Mouse (Mus musculus) MN1 (cell line): Measurements from ENCODE around the gene Srpk2.
"Not testable (repeated sequence)": the region's sequence is repeated elsewhere in the genome, so short reads cannot be mapped to it uniquely, and the experiment has no call there.

Source experiments
- DNase-seq: peaks from one replicate; pipeline ENCODE4 v3.0.0-alpha.2; 2016; ENCODE audit warnings: low spot score

The Srpk2 gene

DNA sequence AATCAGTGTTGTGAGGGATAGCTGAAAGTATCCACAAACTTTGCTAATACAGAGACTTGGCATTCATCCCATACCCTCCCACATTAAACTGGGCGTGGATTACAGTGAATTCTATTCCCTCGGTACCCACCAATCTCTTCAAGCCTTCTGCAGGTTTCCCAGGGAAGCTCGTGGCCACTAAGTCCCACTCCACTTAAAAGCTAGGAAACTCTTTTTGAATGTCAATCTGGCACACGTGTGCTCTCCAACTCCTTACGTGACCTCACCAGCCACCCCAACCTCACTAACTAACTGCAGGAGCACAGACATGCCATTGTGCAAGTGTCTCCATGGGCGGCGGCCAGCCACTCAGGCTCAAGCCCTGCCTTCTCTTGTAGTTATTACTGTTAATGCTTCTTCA, 12.3 kb downstream of the Srpk2 start:
- no peak for DNase-seq

DNA sequence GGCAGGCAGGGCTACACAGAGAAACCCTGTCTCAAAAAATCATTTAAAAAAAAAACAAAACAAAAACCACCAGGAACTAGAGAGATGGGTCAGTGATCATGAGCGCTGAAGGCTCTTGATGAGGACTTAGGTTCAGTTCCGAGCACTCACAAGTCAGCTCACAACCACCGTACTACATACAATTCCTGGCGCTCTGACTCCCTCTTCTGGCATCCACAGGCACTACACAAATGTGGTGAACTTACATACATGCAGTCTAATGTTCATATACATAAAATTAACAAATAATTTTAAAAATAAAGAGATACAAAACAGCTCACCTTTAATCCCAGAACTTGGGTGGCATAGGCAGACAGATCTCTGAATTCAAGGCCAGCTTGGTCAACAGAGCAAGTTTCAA, 13.5 kb downstream of the Srpk2 start:
- DNase-seq: no peak

DNA sequence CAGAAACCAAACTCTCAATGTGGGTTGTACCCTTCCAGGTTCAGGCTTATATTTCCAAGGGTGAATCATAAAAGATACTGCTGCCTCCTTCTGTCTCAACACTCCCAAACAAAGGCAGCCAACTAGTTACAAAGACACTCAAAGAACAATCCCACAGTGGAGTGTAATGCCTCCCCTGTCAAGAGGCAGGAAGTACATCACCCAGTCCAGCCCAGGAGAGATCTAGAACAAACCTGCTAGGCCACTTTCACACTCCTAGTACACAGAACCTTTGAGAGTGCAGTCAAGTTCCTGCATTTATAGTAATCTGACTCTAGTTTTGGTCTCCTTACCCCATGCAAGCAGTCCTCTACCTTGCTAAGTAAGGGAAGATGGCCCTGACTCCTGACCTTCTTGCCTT, 18.5 kb downstream of the Srpk2 start:
- DNase-seq: no peak

DNA sequence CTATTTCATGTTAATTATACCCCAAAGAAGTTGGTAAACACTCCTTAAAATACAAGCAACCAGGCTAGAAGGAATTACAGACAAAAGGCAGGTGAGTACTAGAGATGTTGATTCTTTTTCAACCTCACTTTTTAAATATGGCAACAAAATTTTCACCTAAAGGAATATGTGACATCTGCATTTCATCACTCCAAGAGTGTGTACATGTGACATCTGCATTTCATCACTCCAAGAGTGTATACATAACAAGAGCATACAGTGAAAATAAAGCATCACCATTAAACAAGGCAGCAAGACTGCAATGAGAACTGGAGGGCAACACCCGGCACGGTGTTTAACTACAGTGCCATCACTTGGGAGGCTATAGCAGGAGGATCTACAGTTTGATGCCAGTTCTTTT, 23.2 kb downstream of the Srpk2 start:
- no peak for DNase-seq

DNA sequence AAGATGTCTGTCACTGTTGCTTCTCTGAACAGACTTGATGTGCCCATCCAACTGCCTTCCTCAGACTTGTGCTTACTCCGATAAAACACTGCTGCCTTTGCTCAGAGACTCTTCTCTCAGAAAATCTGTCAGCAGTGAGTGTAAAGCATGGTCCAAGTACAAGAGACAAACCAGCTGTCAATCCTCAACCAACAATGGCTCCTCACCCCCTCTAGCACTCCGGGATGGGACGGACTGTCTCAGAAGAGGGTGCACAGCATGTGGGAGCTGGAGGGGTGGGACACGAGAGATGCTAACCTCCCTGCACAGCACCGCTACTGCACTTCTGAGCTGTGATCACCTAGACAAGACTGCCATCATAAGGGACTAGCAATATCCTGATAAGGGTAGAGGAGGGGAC, 26.4 kb downstream of the Srpk2 start:
- DNase-seq: no peak

DNA sequence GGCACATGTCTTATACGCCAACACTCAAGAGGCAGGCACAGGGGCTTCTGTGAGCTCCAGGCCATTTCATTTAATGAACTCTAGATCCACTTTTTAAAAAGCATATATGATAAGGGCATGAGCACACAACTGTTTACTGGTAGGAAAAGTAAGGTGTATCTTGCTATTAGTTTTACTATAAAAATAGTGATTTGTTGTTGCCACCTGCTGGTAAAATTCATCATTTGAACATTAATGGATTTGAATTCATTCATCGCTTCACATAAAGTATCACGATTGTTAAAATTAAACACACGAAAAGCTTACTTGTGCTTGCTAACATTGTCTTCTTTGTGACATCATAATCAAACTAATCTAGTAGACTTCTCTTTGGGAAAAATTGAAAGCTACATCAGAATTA, 27.8 kb downstream of the Srpk2 start:
- no peak for DNase-seq

DNA sequence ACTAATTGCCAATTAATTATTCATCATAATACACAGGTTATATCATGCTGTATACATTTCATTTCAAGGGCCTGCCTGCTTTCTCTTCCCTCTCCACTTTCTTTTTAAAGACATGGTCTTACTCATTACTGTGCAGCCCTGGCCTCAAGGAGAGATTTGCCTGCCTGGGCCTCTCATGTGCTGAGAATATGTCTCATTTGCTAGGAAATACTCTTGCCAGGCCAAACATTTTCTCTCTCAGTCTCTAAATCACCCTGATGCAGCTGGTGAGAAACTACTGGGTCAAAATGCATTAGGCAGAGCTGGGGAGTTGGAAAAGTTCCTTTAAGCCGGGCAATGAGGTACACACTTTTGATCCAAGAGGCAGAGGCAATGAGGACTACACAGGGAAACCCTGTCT, 29.4 kb downstream of the Srpk2 start:
- no peak for DNase-seq

DNA sequence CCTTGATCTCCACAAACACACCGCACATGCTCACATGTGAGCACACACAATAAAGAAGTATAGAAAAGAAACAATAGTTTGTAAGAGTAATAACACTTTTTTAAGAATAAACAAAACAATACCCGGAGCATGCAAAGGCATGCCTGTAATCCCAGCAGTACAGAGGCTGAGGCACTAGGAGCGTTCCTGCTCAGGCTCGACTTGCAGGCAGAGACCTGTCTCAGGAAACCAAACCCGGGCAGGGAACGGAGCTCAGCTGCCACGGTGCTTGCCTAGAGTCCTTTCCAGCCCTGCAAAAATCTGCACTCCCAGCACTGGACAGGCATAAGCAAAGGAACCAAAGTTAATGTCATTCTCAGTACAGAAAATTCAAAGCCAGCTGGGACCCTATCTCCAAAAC, 32.1 kb downstream of the Srpk2 start:
- no peak for DNase-seq

DNA sequence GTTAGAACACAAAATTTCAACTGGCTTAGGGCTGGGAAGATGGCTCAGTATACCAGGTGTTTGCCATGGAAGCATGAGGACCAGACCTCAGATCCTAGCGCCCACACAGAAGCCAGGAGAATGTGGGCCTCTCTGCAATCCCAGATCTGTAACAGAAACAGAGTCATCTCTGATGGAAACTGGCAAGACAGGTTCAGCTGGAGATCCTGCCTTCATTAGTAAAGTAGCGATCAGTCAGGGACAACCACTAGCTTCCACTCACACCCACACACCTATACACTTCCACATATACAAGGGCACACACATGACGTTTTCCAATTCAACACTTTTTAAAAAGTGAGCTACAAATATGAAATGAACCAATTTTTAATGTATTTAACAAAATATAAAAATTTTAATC, 32.6 kb downstream of the Srpk2 start:
- DNase-seq: no peak

DNA sequence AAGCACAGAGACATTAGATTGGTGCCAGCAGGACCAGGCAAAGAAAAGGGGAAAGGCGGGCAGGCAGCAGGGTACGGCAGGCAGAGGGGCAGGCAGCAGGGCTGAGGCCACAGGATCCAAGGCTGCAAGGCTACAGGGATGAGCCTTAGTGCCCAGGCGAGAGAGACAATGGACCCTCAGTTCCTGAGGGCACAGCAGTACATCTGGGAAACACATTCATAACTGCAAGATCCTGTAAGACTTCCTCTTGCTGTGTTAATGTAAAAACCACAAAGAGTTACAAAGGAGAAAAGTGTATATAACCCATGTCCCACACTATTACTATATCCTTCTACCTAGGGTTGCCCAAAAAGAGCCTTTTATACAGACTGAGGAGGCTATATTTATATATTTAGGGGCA, 33.9 kb downstream of the Srpk2 start:
- no peak for DNase-seq

DNA sequence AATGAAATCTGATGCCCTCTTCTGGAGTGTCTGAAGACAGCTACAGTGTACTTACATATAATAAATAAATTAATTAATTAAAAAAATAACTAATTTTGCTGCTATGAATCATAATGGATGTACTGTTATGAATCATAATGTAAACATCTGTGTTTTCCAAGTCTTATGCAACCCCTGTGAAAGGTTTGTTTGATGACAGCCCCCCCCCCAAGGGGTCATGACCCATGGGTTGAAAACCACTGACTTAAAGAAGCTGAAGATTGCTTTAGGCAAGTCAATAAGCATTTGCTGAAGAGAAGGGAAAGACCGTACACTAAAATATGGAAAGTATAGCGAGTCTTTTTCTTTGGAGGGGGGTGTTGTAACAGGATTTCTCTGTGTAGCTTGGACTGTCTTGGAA, 35.2 kb downstream of the Srpk2 start:
- no peak for DNase-seq

DNA sequence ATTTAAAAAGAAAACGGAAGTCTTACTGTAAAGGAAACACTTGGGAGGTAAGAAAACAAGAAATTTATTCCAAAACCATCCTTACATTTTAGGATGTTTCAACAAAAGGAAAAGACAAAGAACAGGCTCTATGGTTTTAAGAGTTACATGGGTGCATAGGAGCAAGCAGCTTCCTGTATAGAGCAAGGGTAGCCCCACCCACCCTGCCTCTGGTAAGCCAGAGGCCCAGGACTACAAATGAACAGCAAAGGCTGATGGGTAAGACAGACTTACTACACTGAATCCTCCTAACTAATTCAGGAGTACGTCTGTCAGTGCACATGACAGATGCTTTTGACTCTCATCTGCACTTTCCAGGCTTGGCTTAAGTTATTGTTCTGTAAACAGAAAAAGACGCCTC, 38.7 kb downstream of the Srpk2 start:
- DNase-seq: no peak

DNA sequence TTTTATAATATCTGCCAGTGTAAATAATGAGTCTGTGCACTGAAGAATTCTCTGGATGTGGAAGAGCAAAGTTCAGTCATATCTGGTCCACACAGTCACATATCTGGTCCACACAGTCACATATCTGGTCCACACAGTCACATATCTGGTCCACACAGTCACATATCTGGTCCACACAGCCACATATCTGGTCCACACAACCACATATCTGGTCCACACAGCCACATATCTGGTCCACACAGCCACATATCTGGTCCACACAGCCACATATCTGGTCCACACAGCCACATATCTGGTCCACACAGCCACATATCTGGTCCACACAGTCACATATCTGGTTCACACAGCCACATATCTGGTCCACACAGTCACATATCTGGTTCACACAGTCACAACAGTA, 45.2 kb downstream of the Srpk2 start:
- not testable (repeated sequence) for DNase-seq

DNA sequence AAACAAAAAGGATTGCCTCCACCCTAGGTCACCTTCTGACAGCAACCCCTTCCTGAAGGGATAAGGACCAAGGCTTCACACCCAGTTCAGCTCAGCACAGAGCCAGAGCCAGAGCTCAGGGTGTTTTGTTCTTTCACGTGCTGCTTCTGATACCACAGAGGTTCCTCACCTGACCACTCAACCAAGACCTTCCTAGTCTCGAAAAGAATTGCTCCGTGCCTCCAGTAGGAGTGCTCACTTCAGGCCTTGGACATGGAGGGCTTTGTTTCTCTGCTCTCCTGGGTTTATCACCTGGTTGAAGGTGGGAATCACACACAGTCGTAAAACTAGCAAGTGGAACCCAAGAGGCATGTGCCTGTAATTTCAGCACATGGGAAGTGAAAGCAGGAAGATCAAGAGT, 46.4 kb downstream of the Srpk2 start:
- DNase-seq: no peak

DNA sequence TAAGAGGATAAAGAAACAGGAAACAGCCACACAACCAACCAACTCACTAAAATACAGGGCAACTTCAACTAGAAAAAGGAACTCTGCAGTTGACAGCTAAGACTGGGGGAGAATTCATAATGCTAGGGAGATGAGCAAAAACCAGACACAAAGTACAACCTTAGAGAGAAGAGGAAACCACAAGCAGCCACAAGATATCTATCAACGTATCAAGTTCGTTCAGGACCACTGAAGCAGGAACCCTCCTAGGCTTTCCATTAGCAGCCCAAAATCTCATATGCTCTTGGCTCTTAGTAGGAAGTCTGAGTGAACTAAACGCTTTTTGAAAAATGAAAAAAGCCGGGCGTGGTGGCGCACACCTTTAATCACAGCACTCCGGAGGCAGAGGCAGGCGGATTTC, 47.1 kb downstream of the Srpk2 start:
- DNase-seq: no peak

DNA sequence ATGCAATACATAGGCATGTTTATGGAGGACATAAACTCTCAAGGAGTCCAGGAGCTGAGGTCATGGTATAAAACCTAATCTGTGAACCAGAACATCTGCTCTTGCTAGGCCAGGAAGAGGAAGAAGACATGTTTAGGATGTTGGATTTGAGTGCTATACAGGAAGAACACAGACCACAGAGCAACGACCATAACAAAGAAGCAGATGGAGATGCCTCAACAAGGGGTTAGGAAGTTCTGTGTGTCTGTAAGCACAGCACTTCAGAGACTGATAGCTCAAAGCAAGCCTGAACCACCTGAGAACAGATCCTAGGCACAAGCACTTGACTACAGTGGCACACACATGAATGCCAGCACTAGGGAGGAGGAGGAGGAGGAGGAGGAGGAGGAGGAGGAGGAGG, 52.9 kb downstream of the Srpk2 start:
- DNase-seq: no peak

DNA sequence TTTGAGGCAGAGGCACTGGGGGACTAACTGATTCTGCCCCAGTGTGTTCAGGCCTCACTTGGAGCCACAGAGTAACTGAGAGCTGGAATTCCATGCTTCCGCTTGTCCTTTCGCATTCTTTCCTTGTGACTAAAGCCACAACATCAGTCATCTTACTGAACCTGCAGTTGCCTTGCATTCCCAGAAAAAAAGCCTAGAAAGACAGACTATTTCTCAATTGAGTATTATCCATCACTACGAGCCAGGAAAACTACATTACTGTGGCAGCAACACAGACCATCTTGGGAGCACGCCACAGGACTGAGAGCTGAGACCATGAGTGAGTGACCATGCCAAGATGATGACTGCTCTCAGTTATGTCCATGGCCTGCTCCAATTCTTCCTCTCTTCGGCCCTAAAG, 57.2 kb downstream of the Srpk2 start:
- DNase-seq: no peak

DNA sequence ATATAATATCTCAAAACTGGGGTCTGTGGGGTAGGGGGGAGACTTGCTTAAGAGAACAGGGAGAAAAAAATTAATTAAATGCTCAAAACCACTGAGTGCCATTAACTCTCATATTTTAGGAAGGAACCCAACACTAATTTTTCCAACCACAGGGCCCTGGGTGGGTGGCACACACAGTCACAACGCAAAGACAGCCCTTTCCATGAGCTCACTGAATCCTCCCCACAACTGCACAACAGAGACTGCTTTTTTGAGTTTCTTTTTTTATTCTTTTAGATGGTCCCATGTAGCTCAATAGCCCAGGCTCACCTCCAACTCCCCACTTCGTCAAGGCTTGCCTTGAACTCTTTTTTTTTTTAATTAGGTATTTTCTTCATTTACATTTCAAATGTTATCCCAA, 58.2 kb downstream of the Srpk2 start:
- DNase-seq: no peak

DNA sequence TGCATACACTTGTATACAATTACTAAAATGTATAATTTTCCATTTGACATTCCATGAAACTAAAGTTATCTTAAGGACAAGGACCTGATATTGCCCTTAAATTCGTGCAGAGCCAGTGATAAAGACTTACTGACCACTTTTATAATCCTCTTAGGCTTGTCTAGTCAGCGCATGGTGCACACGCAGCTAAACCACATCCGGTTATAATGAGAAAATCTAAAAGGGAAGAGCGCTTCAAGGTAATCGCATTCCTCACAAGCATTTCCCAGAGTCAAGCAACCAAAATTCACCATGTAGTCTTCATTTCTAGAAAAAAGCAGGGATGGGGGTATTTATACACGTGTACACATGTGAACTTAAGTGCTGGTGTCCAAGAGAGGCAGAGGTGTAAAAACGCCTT, 63.8 kb downstream of the Srpk2 start:
- no peak for DNase-seq

DNA sequence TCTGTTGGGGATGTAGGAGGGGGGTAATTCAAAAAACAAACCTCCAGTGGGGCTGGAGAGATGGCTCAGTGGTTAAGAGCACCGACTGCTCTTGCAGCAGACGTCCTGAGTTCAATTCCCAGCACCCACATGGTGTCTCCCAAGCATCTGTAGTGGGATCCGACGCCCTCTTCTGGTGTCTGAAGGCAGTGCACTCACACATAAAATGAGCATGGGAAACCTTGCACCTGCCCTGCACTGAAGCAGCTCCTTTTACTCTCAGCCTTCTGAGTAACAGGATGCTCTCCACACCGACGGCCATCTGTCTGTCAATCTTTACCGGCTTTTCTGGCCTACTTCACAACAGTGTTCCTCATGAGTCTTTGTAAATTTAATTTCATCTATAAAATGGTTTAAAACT, 65.8 kb downstream of the Srpk2 start:
- no peak for DNase-seq

DNA sequence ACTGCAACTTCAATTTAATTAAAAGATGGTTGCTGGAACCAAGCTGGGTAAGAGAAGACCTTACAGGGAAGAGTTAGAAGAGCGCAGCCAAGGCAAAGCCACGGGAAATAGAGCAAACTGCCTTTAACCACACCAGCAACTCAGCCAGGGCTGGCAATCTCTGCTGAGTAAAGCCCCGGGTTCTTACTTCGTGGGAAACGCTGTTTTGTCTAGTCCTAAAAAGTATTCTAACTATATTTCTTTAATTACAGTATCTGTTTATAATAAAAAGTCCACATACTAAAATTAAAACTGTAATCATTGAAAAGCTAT, 67.4 kb downstream of the Srpk2 start:
- no peak for DNase-seq

DNA sequence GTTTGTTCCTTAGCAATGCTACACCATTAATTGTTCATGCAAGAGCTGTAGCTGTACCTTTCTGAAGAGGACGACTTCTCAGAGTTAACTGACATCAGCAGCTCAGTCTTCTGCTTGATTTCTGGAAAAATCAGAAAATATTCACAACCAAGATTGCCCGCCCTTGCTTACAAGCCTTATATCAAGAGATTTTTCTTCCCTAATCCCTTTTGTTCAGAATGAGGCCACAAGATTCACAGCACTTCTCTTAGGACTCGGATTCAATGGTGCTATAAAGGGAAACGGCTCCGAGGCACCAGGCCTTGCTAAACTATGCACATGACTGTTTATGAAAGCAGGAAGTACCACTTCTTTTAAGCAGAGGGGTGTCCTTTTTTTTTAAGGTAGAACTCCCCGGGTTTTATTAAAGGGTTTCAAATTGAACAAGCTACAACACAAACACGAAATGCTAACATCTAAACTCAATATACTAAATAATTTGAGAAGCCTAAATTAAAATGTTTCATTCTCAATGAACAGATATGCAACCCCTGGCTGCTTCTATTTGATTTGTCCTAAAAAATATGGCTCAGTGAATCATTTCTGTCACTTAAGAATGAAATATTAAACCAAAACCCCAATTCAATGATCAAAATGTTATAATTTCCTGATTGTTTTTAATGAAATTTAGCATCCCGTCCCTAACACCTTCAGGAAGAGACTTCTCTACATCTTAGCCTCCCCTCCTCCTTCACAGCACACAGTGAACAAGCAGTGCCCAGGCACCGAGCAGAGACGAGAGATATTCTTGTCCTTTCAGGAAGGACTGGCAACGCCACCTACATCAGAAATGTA, 67.9 kb downstream of the Srpk2 start:
- peak; percentile 64 for DNase-seq

DNA sequence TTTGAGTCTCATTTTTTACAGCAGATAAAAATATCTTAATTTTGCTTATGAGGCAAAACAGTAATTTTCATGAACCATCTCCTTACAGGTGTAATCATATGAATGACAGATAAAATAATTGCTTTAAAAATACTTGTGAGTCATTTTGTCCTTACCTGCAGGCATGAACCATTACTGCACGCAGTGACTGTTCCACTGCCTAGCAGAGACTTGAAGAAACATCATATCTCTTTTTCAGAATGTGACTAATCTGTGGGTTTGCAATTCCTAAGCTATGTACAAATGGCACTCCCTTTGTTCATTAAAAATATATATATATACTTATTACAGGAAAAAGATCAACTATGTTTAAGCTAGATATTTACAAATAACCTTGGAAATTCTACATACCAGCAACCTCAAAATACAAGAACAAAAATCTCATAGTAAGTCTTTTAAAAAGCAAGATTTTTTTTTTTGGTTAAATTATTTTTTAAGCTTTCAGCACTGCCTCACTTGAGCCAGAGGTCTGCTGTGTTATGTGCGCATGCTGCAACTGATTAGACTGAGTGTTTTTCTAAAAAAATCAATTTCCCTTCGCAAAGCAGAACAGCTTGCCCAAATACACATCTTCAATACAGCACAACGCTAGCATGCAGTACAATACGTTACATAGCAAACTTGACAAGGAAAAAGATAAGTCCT, 68.7 kb downstream of the Srpk2 start:
- no peak for DNase-seq

DNA sequence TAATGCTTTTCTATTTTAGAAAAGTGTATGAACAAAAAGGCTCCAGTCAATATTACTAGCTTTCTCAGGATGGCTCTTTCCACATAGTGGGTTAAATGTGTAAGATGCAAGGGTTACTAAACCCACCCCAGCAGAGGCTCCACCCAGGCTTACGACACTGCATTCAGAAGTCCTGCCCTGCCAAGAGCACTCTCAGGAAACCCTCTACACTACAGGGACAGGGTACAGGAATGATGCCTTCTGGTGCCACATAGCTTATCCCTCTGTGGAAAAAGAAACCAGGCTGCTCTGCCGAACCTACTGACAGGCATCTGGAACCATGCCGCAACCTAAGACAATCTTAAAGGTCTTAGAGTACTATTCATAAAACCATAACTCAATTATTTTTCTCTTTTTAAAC, 71.6 kb downstream of the Srpk2 start:
- no peak for DNase-seq
